Mouse (Mus musculus) thymus, postnatal 0 days (tissue): Measurements from ENCODE around the gene Pabpc5. TPM values are rescaled to one million over a fixed set of nuclear protein-coding genes. Genes with fewer than 3 reads are reported as not detected.

ENCODE experiments used
- DNase-seq: peaks from one replicate; pipeline ENCODE4 v3.0.0-alpha.2; 2015; ENCODE audit warnings: low spot score
- polyA plus RNA-seq: library from polyadenylated mRNA; unstranded; fragments of >200 nt; fragmentation: Nextera tagmentation; extraction: Ambion mirVana; gene quantifications from 2 replicates; pipeline ENCODE4 v1.2.1, GENCODE M21; 2015

Pabpc5 gene
- polyA plus RNA-seq = 0.15 and 0.18 TPM in 2 replicates

DNA sequence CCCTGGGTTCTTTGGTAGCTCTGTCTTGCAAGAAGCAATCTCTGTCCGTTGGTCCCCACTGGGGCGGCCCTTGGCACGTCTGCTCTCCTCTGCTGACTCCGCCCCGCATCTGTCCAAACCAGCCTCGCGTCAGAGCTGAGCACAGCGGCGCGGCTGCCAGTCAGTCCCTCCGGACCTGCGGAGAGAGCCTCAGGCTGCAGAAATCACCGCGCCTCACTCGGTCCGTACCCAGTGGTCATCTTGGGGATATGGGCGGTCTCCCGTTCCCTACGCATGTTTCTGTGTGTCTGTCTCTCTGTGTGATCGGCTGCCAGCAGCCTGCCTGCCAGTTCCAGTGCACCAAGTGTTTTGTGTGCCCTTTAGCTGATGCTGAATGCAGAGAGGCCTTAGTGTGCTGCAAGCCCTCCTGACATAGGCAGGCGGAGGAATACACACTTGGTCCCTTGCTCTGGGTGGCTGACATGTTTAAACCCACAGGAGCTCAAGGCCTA lies at the start of gene Pabpc5:
Gene Pabpc5 (plus strand): TSS at position 116 of the 491 bp plus-strand sequence.
- no peak for DNase-seq

DNA sequence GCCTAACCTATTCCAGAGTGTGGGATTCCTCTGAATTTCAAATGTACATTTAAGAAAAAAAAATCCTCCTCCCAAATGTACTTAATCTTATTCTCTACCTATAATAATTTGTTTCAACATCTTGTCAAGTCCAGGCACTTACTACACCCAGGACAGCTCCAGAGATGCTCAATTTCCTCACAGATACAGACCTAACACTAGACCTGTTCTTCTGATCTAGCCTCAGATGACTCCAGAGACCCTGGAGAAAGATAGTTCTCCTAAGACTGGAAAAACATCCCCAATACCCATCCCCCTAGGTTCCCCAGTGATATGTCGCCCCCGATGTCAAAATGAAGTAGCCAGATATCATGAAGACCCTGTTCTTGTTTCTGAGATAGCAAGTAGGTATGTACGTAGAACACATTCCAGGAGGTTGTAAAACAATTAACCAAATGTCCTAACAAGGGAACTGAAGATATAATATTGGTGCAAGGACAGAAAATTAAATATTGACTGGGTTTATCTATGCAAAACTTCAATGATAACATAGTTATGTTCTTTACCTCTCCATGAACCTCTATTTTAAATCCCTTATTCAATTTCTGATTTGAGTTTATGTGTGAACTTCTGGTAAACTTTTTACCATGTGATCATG lies 39.9 kb upstream of the Pabpc5 start:
- no peak for DNase-seq

DNA sequence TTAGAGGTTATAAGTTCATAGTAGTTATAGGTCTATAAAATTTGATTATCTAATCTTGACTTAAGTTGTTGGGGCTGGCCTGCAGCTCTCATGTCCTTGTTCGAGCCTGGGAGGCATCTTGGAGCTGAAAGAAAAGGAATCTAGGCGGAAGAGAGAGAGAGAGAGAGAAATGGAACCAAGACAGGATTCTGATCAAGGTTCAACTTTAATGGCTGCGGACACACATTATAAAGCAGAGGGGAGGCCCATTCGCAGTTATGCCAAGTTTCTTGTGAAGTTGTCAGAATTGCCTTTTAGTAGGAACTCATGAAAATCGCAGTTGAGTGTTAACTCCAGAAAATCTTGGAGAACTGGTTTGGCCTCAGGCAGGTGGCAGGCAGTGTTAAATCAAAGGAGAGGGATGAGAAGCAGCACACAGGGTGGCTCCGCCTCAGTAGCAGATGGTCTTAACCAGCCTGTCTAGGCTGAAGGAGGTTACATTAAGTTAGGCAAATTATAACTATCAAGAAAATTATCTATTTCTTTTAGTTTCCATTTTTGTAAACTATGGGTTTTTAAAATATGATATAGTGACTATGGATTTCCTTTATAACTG lies 38.6 kb upstream of the Pabpc5 start:
- DNase-seq = no peak

GRCm38 (mm10) chrX:119927852-119928251 lies 856 bp downstream of the Pabpc5 start:
- no peak for DNase-seq
